Mouse (Mus musculus) kidney, adult 11 months (tissue): ENCODE results near the gene Masp2.
A peak's percentile ranks its signal among the peaks of the same experiment; 100 is the strongest.

Source experiments
- DNase-seq: peaks from one replicate; pipeline ENCODE4 v3.0.0; 2022

Masp2 gene

DNA sequence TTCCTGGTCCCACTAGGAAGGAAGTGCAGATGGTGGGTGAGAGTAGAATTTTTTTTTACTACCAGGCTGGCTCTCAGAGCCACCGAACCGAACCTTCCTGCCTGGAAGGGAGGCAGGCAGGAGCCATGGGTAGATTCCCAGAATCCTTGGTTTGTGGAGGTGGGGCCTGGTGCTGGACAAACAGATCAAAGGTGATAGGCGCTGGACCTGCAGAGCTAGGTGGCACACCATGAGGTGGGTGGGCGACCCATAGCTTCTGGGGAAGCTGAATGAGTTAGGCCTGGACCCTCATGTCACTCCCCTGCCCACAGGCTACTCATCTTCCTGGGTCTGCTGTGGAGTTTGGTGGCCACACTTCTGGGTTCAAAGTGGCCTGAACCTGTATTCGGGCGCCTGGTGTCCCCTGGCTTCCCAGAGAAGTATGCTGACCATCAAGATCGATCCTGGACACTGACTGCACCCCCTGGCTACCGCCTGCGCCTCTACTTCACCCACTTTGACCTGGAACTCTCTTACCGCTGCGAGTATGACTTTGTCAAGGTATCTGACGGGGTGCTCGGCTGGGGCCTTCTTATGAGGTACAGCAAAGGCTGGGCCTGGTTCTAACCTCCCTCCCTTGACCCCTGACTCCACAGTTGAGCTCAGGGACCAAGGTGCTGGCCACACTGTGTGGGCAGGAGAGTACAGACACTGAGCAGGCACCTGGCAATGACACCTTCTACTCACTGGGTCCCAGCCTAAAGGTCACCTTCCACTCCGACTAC lies at the start of gene Masp2:
Masp2 (plus strand) TSS at position 198 of the 764 bp plus-strand sequence.
- no peak for DNase-seq

DNA sequence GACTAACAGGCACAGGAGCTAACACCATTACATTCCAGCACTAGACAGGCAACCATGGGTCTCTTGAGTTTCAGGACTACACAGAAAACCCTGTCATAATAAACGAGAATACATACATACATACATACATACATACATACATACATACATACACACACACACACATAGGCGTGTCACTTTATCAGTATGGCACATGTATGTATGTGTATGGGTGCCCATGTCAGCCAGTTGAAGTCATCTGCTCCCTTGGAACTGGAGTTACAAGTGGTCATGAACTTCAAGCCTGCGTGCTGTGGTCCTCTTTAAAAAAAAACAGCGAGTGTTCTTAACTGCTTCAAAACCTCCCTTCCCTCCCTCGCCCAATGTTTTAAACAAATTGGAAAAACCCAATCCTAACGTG lies 44.6 kb upstream of the Masp2 start:
- DNase-seq, result no peak

DNA sequence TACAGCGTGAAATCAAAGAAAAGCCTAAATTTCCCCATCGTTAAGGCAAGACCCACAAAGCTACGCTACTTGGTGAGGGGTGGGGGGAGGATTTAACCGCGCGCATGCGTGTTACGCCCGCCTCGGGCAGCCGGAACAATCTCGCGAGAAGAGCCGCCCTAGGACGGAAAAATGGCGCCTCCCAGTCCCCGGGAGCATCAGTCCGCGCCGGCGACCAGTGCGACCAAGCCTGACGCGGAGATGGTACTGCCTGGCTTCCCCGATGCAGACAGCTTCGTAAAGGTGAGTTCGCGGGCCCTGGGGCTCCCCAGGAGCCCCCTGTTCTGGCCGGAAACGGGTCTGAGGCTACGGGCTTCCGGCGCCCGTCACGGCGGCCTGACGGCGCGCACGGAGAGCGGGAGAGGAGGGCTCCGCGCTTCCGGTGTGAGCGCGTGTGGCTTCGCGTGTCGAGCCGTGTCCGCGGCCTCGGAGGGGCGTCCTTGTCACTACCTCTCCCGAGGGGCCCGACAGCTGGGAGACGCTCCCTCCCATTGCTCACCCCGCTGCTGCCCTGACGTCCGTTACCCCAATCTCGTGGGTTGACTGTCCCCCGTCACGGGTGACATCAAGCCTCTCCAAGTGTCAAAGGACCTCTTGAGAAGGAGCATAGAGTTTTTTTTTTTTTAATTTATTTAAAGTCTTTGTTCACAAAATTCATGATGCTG lies 43.9 kb upstream of the Masp2 start, which contains the start of gene Exosc10:
Exosc10 (plus strand) TSS at position 133 of the 704 bp plus-strand sequence.
- DNase-seq, result peak; percentile 75

DNA sequence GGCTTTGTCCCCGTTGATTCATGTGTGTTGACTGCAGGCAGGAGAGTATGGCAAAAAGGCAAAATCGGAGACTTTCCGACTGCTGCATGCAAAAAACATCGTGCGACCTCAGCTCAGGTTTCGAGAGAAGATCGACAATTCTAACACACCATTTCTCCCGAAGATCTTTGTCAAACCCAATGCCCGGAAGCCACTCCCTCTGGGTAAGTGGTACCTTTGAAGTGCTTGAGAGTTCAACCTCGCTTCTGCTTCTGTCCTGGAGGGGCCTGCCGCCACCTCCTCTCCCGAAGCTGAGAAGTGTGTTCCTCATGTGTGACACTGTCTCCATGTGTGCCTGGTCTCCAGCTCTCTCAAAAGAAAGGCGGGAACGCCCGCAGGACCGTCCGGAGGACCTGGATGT lies 39.7 kb upstream of the Masp2 start:
- DNase-seq, result no peak

DNA sequence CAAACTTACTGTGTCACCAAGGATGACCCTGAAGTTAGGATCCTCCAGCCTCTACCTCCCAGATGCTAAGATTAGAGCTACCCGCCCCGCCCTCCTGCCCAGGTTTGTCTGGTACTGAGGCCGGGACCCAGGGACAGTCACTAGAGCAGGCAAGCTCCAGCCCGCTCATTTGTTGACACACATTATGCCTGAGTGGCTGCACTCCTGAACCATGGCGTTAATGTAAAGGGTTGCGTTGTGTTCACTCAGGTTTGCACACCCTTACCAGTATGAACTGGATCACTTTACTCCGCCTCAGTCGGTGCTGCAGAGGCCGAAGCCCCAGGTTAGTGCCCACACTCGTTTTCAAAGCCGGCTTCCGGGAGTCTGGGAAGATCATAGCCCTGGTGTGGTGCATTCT lies 38.8 kb upstream of the Masp2 start:
- no peak for DNase-seq

DNA sequence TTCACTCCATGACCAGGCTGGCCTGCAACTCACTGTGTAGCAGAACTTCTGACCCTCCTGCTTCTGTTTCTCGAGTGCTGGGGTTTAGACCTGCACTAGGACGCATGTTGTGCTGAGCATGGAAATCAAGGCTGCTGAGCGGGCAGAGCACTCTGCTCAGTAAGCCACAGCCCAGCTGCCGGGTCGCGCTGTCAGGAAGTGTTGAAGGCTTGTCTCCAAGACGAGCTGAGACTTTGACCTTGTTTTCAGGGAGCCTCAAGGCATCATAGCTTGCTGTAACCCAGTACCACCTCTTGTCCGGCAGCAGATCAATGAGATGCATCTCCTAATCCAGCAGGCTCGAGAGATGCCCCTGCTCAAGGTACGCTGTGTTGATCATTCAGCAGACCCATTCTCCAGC lies 32.2 kb upstream of the Masp2 start:
- no peak for DNase-seq

DNA sequence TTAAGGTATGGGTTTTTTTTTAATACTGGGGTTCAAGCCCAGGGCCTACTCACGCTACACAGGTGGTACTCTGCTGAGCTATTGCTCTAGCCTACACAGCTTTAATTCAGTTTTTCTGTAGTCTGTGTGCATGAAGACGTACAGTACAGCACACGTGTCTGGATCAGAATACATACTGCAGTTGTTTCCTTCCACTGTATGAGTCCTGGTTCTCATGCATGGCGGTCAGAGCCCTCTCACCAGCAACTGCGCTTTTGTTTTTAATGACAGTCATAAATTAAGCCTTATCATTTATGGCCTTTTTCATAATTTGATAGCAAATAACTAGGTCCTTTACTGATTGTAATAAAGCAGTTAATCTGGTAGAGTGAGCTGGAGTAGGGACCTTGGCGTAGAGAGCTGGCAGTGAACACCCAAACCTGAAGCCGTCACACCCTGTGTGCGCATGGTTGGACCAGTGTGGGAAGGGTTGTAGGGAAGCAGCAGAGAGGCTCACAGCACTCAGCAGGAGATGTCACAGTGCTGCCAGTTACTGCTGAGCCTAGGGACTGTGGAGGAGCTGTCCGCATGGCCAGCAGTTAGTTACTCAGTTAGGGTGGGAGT lies 31.6 kb upstream of the Masp2 start:
- no peak for DNase-seq

DNA sequence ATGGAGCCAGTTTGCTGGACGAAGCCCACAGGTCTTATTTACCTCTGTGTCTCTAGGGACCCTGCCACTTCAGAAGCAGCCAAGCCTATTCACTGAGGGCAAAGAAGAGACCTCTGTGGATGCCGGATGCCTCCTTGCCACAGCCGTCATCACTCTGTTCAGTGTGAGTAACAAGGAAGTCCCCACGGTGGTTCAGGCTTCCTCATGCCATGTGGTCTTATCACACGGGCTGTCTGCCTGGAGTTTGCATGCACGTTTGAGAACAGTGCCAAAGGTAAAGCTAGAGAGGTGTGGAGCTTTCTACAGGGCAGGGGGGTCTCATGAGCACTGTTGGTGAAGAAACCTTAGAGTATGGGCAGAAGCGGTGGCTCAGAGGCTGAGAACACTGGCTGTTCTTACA lies 29.1 kb upstream of the Masp2 start:
- no peak for DNase-seq

DNA sequence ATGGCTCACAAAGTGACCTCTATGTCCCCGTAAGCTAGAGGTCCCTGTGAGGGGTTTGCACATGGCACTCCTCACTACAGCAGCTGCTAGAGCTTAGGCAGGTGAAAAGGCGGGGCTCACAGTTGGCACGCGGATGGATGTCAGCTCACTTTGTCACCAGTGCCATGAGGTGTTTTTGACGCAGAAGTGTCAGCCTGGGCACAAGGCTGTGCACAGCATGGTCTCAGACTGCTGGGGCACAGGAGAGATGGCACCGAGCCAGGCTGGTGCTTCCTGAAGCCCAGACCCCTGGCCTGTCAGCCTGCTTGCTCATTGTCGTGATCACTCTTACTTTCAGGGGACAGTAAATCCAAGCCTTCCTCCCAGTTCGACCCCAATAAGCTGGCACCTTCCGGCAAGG lies 21.6 kb upstream of the Masp2 start:
- no peak for DNase-seq

DNA sequence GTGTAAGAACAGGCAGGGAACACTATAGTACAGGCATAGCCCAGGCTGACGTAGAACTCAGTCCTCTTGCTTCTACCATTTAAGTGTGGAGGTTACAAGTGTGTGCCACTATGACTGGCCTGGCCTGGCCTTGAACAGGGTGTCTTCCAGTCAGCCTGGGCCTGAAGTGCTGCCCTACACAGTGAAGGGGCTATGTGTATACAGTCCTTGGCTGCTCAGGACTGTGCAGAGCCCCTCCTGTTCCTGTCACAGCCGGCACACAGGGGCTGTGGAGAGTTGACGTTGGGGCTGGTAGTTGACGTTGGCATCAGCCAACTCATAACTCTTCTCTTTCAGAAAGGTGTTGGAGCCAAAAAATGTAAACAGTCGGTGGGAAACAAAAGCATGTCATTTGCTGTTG lies 20.9 kb upstream of the Masp2 start:
- DNase-seq, result no peak

DNA sequence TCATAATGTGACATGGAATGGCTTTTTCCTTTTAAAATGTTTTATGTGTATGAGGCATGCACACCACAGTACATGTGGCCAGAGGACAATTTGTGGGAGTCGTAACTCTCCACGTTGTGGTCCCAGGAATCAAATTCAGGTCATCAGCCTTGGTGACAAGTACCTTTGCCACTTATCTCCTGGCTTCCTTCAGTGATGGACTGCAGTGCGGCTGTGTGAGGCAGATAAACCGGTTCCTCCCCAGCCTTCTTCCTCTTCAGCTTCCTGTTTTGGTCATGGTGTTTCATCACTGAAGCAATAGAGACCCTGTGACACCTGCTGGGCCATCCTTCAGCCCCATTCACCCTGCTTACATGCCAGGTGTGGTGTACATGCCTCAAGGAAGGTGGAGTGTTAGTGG lies 19.1 kb upstream of the Masp2 start:
- no peak for DNase-seq

DNA sequence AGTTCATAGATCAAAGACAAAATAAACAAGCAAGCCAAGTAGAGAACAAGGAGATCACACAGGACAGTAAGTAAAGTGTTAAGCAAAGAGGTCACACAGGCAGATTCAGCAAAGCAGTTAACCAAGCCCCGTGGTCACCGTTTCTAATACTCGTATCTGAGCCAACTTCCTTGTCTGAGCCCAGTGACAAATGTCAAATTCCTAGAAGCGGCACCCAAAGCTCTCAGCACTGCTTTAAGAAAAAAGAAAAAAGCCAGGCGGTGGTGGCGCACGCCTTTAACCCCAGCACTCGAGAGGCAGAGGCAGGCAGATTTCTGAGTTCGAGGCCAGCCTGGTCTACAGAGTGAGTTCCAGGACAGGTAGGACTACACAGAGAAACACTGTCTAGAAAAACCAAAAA lies 15.7 kb upstream of the Masp2 start:
- no peak for DNase-seq

DNA sequence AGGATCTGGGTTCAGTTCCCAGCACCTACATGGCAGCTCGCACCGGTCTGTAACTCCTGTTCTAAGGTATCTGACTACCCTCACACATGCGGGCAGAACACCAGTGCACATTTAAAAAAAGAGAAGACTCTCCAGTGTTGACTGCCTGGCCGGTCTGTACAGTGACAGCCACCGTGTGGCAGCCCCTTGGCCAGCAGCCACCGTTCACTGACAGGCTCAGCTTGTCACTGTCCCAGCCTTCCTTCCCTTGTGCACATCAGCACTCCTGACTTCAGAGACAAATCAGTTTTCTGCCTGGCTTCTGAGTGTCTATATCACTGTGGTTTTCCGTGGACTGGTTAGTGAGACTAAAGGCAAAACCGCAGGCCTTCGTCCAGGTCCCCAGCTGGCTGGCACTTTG lies 13.6 kb upstream of the Masp2 start:
- DNase-seq, result no peak

DNA sequence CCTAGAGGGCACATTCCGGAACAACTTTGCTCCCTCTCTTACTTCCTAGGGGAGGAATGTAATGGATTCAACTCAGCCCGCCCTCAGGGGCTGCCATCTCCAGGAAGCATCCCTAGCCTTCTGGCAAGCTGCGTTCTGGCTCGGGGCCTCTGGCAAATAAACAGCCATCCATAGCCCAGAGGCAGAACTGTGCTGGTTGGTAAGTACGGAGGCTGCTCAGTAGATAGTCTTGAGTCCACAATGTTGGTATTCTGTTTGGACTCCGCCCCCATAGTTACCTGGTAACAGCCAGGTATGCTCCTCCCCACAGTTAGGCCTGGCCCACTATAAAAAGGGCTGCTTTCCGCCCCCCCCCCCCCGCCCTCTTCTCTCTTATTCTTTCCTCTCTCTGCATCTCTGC lies 12.8 kb upstream of the Masp2 start:
- DNase-seq, result peak; percentile 60

DNA sequence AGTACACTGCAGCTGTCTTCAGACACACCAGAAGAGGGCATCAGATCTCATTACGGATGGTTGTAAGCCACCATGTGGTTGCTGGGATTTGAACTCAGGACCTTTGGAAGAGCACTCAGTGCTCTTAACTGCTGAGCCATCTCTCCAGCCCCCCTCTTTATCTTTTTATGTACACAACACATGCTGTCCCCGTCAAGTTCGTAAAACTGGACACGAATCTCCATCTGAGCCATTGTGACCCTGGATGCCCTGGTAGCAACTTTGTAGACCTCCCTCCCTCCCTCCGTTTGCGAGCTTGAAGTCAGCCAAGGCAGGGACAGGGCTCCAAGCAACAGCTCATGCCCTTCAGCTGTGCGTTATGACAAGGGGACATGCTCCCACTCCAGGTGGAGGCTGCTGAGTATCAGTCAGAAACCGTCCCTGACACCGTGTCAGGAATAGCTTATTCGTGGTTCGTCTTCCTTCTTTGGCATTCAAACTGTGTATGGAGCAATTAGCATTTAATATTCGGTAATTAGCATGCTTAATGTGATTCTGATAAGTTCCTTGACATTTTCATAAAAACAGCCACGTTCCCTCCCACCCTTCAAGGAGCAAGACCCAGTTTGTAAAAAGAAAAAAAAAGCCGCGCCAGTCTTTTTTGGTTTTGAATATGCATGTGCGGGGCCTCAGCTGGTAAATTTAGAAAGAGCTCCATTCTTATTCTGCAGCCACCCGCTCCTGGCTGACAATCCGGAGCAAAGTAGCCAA lies 11.8 kb upstream of the Masp2 start:
- no peak for DNase-seq

DNA sequence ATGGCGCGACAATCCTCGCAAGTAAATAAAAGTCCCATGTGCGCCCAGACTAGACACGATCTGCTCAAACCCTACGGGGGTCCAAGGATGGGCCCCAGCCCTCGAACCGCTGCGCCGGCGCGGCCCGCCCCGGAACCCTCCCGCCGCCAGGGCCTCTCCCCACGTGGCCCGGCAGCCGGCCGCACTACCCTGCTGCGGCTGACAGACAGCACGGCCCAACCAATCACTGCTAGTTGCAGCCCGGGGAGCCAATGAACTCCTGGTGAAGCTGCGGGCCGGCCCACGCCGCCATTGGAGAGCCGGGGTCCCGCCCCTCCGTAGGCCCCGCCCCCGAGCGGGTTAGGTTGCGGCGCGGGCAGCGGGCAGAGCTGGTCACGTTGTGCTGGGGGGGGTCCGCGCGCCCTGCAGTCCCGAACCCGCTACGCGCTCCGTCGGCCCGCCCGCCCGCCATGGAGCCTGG lies 11.2 kb upstream of the Masp2 start, which contains the start of gene Srm:
Srm (plus strand) TSS at position 333 of the 460 bp plus-strand sequence.
- peak; percentile 98 for DNase-seq

DNA sequence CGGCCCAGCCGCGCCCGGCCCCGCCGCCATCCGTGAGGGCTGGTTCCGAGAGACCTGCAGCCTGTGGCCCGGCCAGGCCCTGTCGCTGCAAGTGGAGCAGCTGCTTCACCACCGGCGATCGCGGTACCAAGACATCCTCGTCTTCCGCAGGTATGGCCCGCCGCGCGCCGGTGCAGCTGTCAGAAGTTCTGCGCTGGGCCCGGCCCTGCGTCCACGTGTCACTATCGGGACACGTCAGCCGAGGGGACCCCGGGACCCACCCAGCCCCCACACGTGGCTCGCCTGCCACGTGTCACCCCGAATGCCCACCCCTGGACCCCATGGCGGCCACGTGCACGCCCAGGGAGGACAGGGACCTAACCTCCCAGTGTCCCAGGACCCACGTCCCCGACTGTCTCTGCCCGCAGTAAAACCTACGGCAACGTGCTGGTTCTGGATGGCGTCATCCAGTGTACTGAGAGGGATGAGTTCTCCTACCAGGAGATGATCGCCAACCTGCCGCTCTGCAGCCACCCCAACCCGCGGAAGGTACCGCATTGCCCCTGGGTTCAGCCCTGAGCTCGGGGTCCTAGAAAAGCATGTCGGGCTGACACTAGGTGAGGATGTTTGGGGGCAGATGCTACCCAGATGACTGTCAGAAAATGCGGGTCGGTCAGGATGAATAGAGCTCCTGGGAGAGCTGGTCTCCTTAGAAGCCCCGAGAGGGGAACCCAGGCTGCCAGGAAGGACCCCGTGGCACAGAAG lies 10.5 kb upstream of the Masp2 start:
- peak; percentile 28 for DNase-seq

DNA sequence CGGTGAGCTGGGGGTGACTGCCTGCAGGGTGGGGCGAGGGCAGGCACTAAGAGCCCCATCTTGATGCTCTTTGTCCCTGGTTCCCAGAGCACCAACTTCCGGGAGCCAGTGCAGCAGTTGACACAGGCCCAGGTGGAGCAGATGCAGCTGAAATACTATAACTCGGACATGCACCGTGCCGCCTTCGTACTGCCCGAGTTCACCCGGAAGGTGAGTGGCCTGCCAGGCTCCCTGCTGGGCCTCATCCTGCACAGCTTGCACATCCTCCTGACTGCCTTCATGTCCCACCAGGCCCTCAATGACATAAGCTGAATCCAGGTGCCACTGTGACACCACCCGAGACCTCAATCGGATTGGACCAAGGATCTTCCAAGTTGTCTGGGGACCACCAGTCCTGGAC lies 8.4 kb upstream of the Masp2 start:
- DNase-seq, result no peak

DNA sequence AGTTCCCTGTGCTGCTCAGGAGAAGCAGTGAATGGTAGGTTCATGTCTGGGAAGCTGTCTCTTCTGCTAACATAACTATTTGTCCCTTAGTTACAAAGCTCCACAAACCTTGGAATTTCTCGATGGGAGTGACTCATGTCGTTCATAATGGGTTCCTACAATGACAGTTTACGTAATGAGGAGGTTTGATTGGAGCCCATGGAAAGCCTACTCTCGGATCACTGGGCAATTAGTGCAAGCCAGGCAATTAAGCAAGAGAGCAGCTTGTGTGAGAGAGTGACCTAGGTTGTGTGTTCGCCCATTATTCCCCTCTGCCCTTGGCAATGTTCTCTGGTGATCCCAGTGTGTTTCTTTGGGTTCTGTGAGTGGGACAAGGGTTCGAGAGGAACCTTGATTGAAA lies 6.4 kb upstream of the Masp2 start:
- DNase-seq, result no peak

DNA sequence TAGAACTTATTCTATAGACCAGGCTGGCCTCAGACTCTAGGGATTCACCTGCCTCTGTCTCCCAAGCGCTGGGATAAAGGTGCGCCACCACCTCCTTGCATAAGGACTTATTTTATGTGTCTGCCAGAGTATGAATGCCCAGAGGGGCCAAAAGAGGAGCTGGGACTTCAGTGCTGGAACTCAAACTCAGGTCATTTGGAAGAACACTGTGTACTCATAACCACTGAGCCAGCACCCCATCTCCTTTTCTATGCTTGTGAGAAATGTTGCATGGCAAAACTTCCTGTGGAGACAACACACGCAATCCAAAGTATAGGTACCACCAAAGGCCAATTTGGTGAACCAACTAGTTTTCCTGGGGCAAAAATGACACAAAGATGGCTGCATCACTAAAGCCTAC lies 5.6 kb upstream of the Masp2 start:
- no peak for DNase-seq

DNA sequence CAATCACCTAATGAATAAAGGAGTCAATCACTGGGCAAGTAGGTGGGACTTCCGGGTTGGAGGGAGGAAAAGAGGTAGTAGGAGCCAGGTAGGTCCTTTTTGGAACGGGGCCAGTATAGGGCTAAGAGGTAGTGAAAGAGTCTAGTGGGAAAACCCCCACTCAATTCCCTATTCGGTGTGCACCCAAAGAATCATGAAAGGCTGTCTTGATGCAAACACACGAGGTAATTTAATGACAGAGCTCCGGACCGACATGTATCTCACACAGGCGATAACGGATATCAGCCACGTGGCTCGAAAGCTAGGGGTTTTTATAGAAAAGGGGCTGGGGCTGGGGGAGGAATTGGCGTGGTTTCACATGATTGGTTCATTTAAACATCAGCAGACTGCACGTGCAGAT lies 3.5 kb upstream of the Masp2 start:
- no peak for DNase-seq

DNA sequence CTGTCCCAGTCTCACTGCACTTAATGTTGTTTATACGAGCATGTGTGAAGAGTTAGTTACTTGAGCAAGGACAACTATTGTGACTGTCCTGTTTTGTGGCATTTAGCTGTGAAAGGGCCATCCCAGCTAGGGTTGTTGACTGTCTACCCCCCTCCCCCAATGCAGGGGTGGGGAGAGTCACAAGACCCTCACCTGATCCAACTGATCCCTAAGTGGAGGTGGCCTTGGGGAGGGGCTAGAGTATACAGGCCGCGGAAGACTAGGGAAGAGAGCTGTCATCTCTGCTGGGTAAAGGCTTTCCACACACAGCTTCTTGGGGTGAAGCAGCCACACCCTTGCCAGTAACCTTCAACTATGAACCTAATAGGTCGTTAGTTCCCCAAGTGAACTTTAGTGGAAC lies 2.0 kb upstream of the Masp2 start:
- no peak for DNase-seq

DNA sequence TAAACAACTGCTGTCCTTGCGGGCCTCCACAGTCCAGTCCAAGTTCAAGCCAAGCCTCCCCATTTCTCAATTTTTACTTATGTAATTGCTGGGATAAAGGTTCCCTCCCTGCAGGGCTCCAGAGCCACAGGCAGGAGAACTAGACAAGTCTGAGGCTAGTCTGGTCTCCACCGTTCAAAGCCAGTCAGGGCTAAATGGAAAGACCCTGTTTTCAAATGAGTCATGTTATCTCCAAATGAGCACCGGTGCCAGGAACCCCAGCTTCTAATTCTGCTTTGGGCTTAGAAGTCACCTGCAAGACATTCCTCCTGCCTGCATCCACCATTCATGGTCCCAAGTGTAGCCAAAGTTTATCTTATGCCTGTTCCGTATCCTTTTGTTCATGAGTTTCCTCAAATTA lies 483 bp upstream of the Masp2 start:
- DNase-seq, result no peak
